In genomic region chr1:173212092-173212491, GRCm38 (mm10) we compare ENCODE assay signal across 39 mouse cellular contexts. TPM values are rescaled to one million over a fixed set of nuclear protein-coding genes. Genes with fewer than 3 reads are reported as not detected.
"Had no signal": no experiment of that assay in that cellular context is flagged by ENCODE, and none has a peak within 500 bp of the region (broad histone marks: within the 10 kb centered on the region; RNA-seq: fewer than 3 reads in every experiment).

TSS of gene Olfr1404 (plus strand) at chr1:173212392.

- H3K9ac ChIP-seq: limb, embryonic 12.5 days; limb, embryonic 13.5 days; limb, embryonic 15.5 days; liver, embryonic 12.5 days; liver, embryonic 13.5 days; liver, embryonic 14.5 days; liver, embryonic 15.5 days; liver, postnatal 0 days; lung, embryonic 14.5 days; lung, embryonic 15.5 days; midbrain, embryonic 12.5 days; midbrain, embryonic 13.5 days; midbrain, embryonic 15.5 days; neural tube, embryonic 12.5 days had no signal

- ATAC-seq: liver, embryonic 12.5 days; liver, postnatal 0 days; lung, postnatal 0 days; midbrain, embryonic 13.5 days; midbrain, embryonic 15.5 days; midbrain, embryonic 16.5 days had no signal

- H3K36me3 ChIP-seq: limb, embryonic 10.5 days; limb, embryonic 12.5 days; limb, embryonic 13.5 days; limb, embryonic 15.5 days; liver, embryonic 12.5 days; liver, embryonic 13.5 days; liver, embryonic 15.5 days; lung, embryonic 15.5 days; midbrain, embryonic 10.5 days; midbrain, embryonic 12.5 days; midbrain, embryonic 13.5 days; midbrain, embryonic 15.5 days; neural tube, embryonic 12.5 days had no signal

- H3K4me1 ChIP-seq: limb, embryonic 10.5 days; limb, embryonic 12.5 days; limb, embryonic 13.5 days; limb, embryonic 15.5 days; liver, embryonic 12.5 days; liver, embryonic 13.5 days; liver, embryonic 15.5 days; lung, embryonic 15.5 days; megakaryocyte, embryonic 14.5 days; midbrain, embryonic 10.5 days; midbrain, embryonic 12.5 days; midbrain, embryonic 13.5 days; midbrain, embryonic 15.5 days; neural tube, embryonic 12.5 days had no signal

- H3K27ac ChIP-seq: limb, embryonic 10.5 days; limb, embryonic 12.5 days; limb, embryonic 13.5 days; limb, embryonic 15.5 days; liver, embryonic 12.5 days; liver, embryonic 13.5 days; liver, embryonic 14.5 days; liver, embryonic 15.5 days; lung, embryonic 15.5 days; macrophage; midbrain, embryonic 10.5 days; midbrain, embryonic 12.5 days; midbrain, embryonic 13.5 days; midbrain, embryonic 15.5 days; neural tube, embryonic 12.5 days had no signal

- H3K27me3 ChIP-seq: limb, embryonic 12.5 days; limb, embryonic 13.5 days; limb, embryonic 15.5 days; liver, embryonic 12.5 days; liver, embryonic 13.5 days; liver, embryonic 15.5 days; lung, embryonic 15.5 days; megakaryocyte, embryonic 14.5 days; midbrain, embryonic 12.5 days; midbrain, embryonic 13.5 days; midbrain, embryonic 15.5 days; neural tube, embryonic 12.5 days had no signal

- DNase-seq: left cerebral cortex, postnatal 4 days; liver; liver, embryonic 13.5 days; liver, postnatal 0 days; lung, adult 18-20 months; lung, adult 2 months; lung, embryonic 14.5 days; lung, postnatal 10 days; lung, postnatal 14 days; lung, postnatal 36 days; lung, postnatal 4 days; midbrain, embryonic 14.5 days had no signal

- H3K9me3 ChIP-seq: limb, embryonic 10.5 days; limb, embryonic 15.5 days; liver, embryonic 13.5 days; liver, embryonic 15.5 days; lung, embryonic 15.5 days; midbrain, embryonic 10.5 days; midbrain, embryonic 12.5 days; midbrain, embryonic 13.5 days; midbrain, embryonic 15.5 days; neural tube, embryonic 12.5 days had no signal

- H3K4me3 ChIP-seq: limb, embryonic 10.5 days; limb, embryonic 12.5 days; limb, embryonic 13.5 days; limb, embryonic 15.5 days; liver, embryonic 12.5 days; liver, embryonic 13.5 days; liver, embryonic 15.5 days; lung, embryonic 15.5 days; megakaryocyte, embryonic 14.5 days; midbrain, embryonic 10.5 days; midbrain, embryonic 12.5 days; midbrain, embryonic 13.5 days; midbrain, embryonic 15.5 days; myocyte; neural tube, embryonic 12.5 days had no signal

- H3K4me2 ChIP-seq: limb, embryonic 12.5 days; limb, embryonic 13.5 days; limb, embryonic 15.5 days; liver, embryonic 11.5 days; liver, embryonic 12.5 days; liver, embryonic 13.5 days; liver, embryonic 15.5 days; lung, embryonic 14.5 days; lung, embryonic 15.5 days; midbrain, embryonic 11.5 days; midbrain, embryonic 12.5 days; midbrain, embryonic 13.5 days; midbrain, embryonic 15.5 days; neural tube, embryonic 12.5 days had no signal

RNA-seq across cellular contexts. Expression of gene Olfr1404, which starts in this region (rescaled TPM):
- polyA plus RNA-seq: limb, embryonic 10.5 days; limb, embryonic 11.5 days; limb, embryonic 12.5 days; limb, embryonic 13.5 days; limb, embryonic 14.5 days; limb, embryonic 15.5 days; liver, adult 2 months; liver, embryonic 11.5 days; liver, embryonic 12.5 days; liver, embryonic 13.5 days; liver, embryonic 14.5 days; liver, embryonic 15.5 days; liver, embryonic 16.5 days; liver, postnatal 0 days; lung, adult 2 months; lung, embryonic 14.5 days; lung, embryonic 15.5 days; lung, embryonic 16.5 days; lung, postnatal 0 days; macrophage; midbrain, embryonic 10.5 days; midbrain, embryonic 11.5 days; midbrain, embryonic 12.5 days; midbrain, embryonic 13.5 days; midbrain, embryonic 14.5 days; midbrain, embryonic 15.5 days; midbrain, embryonic 16.5 days; midbrain, postnatal 0 days; myocyte; neural tube, embryonic 11.5 days; neural tube, embryonic 12.5 days had no signal
